Mouse (Mus musculus) limb, embryonic 15.5 days (tissue): ENCODE results near the gene Cd248. TPM values are rescaled to one million over a fixed set of nuclear protein-coding genes. Genes with fewer than 3 reads are reported as not detected.

ENCODE experiments used
- ATAC-seq: fragments of 200-750 bp; cut with Nextera tagmentation; 2 replicates; pipeline ENCODE4 v1.8.0; 2017; ENCODE audit warnings: low read depth, moderate TSS enrichment; ENCODE audit not compliant: insufficient number of reproducible peaks, low FRiP score, low TSS enrichment
- H3K27ac ChIP-seq: fragments of 300-500 bp; sonication (generic); 2 replicates; pipeline ENCODE4 v1.5.1; 2015; ENCODE audit warnings: moderate library complexity, mild to moderate bottlenecking, inconsistent platforms
- H3K27me3 ChIP-seq: fragments of 300-500 bp; sonication (generic); 2 replicates; pipeline ENCODE4 v1.6.1; 2015; ENCODE audit warnings: inconsistent platforms
- H3K36me3 ChIP-seq: fragments of 300-500 bp; sonication (generic); 2 replicates; pipeline ENCODE4 v1.6.1; 2015; ENCODE audit warnings: inconsistent platforms
- H3K4me1 ChIP-seq: fragments of 300-500 bp; sonication (generic); 2 replicates; pipeline ENCODE4 v1.6.1; 2015; ENCODE audit warnings: inconsistent platforms
- H3K4me2 ChIP-seq: fragments of 300-500 bp; sonication (generic); 2 replicates; pipeline ENCODE4 v1.6.1; 2015; ENCODE audit warnings: mild to moderate bottlenecking, inconsistent platforms
- H3K4me3 ChIP-seq: fragments of 300-500 bp; sonication (generic); 2 replicates; pipeline ENCODE4 v1.5.1; 2015; ENCODE audit warnings: mild to moderate bottlenecking, inconsistent platforms
- H3K9ac ChIP-seq: fragments of 300-500 bp; sonication (generic); 2 replicates; pipeline ENCODE4 v1.6.1; 2015; ENCODE audit warnings: inconsistent platforms
- H3K9me3 ChIP-seq: fragments of 300-500 bp; sonication (generic); 2 replicates; pipeline ENCODE4 v1.6.1; 2016; ENCODE audit warnings: inconsistent platforms
- WGBS: fragments of 180-500 bp; shearing (Covaris S2); methylation state at CpG from one replicate; pipeline ENCODE4 v1.1.7; 2015; 5-methylcytosine and 5-hydroxymethylcytosine counted together
- polyA plus RNA-seq: library from polyadenylated mRNA; unstranded; fragments of >200 nt; fragmentation: Nextera tagmentation; extraction: Ambion mirVana; gene quantifications from 2 replicates; pipeline ENCODE4 v1.2.1, GENCODE M21; 2015

Gene Cd248
- polyA plus RNA-seq, 1 experiment from 2014 or later, result 95.9 TPM

DNA sequence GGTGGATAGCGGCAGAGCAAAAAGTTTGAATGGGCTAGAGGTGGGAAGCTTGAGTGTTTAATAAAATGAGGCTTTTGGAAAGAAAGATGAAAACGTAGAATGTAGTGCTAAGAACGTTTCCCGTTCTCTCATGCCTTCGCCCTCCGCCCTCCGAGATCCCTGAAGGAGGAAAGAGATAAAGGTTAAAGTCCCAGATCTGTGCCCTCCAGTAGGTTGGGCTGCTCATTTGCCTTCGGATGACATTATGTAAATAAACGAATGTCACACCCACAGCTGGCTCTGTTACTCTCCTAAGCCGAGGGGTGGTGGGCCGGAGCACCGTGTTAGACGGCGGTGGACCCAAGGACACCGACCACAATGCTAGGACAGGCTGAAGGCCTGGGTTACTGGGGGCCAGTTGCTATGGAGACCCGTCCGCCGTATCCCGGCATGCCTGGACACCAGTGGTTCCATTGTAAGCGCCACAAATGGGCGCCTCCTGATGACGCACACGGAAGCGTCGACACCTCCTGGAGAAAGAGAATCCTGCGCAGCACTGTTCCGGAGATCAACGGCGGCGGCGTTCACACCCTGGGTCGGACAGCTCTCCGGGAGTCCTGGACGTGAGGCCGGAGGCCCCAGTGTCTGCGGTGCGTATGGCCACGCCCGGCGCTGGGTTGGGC, 26.9 kb upstream of the Cd248 start, which contains the start of gene Brms1:
Brms1 (plus strand) TSS at position 493 of the 662 bp plus-strand sequence.
- no peaks in the 10 kb centered on the region for H3K9me3 ChIP-seq
- peak within 1 kb of the TSS; percentile 87 for H3K4me3 ChIP-seq
- peak within 1 kb of the TSS; percentile 95 for H3K4me2 ChIP-seq
- H3K9ac ChIP-seq, result peak within 1 kb of the TSS; percentile 61
- H3K27me3 ChIP-seq, result no peaks in the 10 kb centered on the region
- H3K36me3 ChIP-seq, result peaks cover 14% of the 10 kb centered on the region
- WGBS, result 7% methylated on average over 40 of the region's 40 CpGs
- peak; percentile 75 for ATAC-seq
- H3K27ac ChIP-seq, result peak within 1 kb of the TSS; percentile 63
- peaks cover 35% of the 10 kb centered on the region for H3K4me1 ChIP-seq

GRCm38 (mm10) chr19:5041588-5041987, 26.3 kb upstream of the Cd248 start:
- peaks cover 35% of the 10 kb centered on the region for H3K4me1 ChIP-seq
- WGBS, result 3% methylated on average over 16 of the region's 16 CpGs
- H3K4me3 ChIP-seq, result peak overlapping the region; percentile 87
- ATAC-seq, result no peak
- H3K36me3 ChIP-seq, result peaks cover 20% of the 10 kb centered on the region
- no peaks in the 10 kb centered on the region for H3K27me3 ChIP-seq
- peak overlapping the region; percentile 63 for H3K27ac ChIP-seq
- peak overlapping the region; percentile 61 for H3K9ac ChIP-seq
- peak overlapping the region; percentile 95 for H3K4me2 ChIP-seq
- no peaks in the 10 kb centered on the region for H3K9me3 ChIP-seq

DNA sequence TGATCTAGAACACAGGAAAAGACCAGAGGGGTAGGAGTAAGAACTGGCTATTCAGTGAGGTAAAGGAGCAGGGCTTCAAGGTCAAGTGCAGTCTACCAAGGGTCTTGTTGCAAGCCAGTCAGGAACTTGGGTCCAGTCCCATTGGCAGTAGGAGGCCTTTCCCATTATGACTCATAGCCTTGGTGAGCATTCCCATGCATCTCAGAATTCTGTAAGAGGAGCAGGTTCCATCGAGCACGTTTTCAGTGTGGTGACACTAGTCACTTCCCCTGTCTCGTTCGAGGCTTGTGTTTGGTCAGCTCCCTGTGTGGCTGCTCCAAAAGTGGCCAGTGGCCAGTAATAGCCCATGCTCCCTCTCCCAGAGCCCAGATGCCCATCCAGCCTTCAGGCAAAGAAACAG, 22.3 kb upstream of the Cd248 start:
- WGBS, result 80% methylated on average over 4 of the region's 4 CpGs
- ATAC-seq, result no peak
- H3K27ac ChIP-seq, result no peak overlapping the region

DNA sequence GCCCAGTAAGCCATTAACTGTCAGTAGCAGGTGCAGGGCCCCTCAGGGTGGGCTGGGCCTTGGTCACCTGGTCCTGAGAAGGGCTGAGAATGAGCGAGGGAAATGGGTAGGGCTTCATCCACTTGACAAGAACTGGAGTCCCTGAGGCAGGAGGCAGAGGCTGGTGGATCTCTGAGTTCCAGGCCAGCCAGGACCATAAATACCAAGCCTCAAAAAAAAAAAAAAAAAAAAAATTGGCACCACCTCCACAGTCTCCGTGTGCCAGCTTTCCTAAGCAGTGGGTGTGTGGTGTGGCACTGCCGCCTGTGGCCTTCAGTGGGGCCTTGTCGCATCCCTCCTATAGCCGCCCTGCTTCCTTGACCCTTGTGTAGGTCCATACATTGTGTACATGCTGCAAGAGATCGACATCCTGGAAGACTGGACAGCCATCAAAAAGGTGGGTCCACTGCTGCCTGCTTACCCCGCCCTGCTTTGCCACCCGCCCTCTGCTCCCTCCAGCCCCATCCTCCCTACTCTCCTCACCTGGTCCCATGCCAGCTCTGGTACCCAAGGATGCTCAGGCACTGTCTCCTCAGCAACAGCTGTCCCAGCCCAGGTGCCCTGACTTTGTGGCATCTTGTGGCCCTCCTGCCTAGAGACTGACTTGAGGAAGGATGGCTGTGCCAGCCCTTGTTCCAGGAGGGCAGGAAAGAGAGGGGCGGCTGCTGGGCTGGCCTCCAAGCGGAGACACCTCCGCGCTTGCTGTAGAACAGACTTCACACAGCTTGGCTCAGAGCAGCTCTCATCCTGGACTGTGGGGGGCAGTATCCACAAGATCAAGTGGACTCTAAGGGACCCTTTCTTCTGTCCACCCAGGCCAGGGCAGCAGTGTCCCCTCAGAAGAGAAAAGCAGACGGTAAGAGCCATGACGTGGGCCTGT, 19.5 kb upstream of the Cd248 start:
- no peak for ATAC-seq
- Histone ChIP-seq H3K9ac (no peak overlapping the region), H3K4me2 (no peak overlapping the region), H3K9me3 (no peaks in the 10 kb centered on the region), H3K36me3 (peaks cover 48% of the 10 kb centered on the region), H3K27ac (no peak overlapping the region), H3K4me1 (peaks cover 32% of the 10 kb centered on the region), H3K4me3 (no peak overlapping the region), H3K27me3 (peaks cover 36% of the 10 kb centered on the region)
- 85% methylated on average over 14 of the region's 14 CpGs for WGBS

More for the DNA sequence above, 22.3 kb upstream of the Cd248 start:
- Histone ChIP-seq H3K9me3 (no peaks in the 10 kb centered on the region), H3K9ac (no peak overlapping the region), H3K36me3 (peaks cover 55% of the 10 kb centered on the region), H3K4me1 (peaks cover 25% of the 10 kb centered on the region), H3K4me3 (no peak overlapping the region), H3K27me3 (peaks cover 7% of the 10 kb centered on the region), H3K4me2 (no peak overlapping the region)

GRCm38 (mm10) chr19:5049325-5049724, 18.6 kb upstream of the Cd248 start:
- H3K4me3 ChIP-seq, result no peak overlapping the region
- H3K36me3 ChIP-seq, result peaks cover 48% of the 10 kb centered on the region
- H3K4me2 ChIP-seq, result no peak overlapping the region
- ATAC-seq, result no peak
- peaks cover 35% of the 10 kb centered on the region for H3K4me1 ChIP-seq
- H3K27me3 ChIP-seq, result peaks cover 44% of the 10 kb centered on the region
- no peak overlapping the region for H3K27ac ChIP-seq
- no peaks in the 10 kb centered on the region for H3K9me3 ChIP-seq
- WGBS, result 78% methylated on average over 6 of the region's 6 CpGs
- no peak overlapping the region for H3K9ac ChIP-seq

- H3K27me3 ChIP-seq, result peaks cover 44% of the 10 kb centered on the region
- H3K4me3 ChIP-seq, result peak within 1 kb of the TSS; percentile 27
- H3K36me3 ChIP-seq, result peaks cover 48% of the 10 kb centered on the region
- no peaks in the 10 kb centered on the region for H3K9me3 ChIP-seq
- WGBS, result 14% methylated on average over 13 of the region's 14 CpGs
- no peak for ATAC-seq
- peak within 1 kb of the TSS; percentile 27; the same call in 1 of the 2 replicates for H3K27ac ChIP-seq
- H3K9ac ChIP-seq, result 0 out of 2 replicates have a peak within 1 kb of the TSS, but pooled peaks have one; percentile 20
- peaks cover 35% of the 10 kb centered on the region for H3K4me1 ChIP-seq
- H3K4me2 ChIP-seq, result peak within 1 kb of the TSS; percentile 32
These were observed 17.6 kb upstream of the Cd248 start, which contains the start of gene Rin1 for GRCm38 (mm10) chr19:5050047-5050905. Gene Rin1, plus strand, starts transcription at chr19:5050481.

DNA sequence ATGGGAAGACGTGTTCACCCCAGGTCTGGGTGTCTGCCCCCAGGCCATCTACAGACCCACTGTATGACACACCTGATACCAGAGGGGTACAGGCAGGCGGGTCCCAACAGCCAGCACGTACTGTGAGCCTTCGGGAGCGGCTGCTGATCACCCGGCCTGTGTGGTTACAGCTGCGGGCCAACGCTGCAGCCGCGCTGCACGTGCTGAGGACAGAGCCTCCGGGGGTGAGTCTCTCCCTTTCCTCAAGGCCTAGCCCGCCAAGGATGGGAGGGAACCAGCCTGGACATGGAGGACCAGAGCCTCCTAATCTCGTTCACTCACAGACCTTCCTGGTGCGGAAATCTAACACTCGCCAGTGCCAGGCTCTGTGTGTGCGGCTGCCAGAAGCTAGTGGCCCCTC, 16.8 kb upstream of the Cd248 start:
- 0 out of 2 replicates have a peak overlapping the region, but pooled peaks have one; percentile 27 for H3K27ac ChIP-seq
- peak overlapping the region; percentile 32 for H3K4me2 ChIP-seq
- peaks cover 41% of the 10 kb centered on the region for H3K36me3 ChIP-seq
- H3K4me1 ChIP-seq, result peaks cover 35% of the 10 kb centered on the region
- 0 out of 2 replicates have a peak overlapping the region, but pooled peaks have one; percentile 20 for H3K9ac ChIP-seq
- peak overlapping the region; percentile 27 for H3K4me3 ChIP-seq
- H3K27me3 ChIP-seq, result peaks cover 44% of the 10 kb centered on the region
- H3K9me3 ChIP-seq, result no peaks in the 10 kb centered on the region
- 9% methylated on average over 17 of the region's 17 CpGs for WGBS
- ATAC-seq, result no peak

DNA sequence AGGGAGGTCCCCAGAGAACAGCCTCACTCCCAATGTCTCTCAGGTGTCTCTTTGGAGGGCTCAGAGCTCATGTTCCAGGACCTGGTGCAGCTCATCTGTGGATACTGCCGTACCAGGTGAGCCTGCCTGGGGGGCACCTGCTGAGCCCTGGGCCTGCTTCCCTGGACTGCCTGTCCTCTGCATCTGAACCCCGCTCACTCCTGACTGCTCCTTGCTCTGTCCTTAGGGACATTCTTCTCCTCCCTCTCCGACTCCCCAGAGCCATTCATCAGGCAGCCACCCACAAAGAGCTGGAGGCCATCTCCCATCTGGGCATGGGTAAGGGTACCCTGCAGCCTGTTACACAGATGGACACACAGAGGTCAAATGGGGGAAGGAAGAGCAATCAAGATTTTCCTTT, 16.4 kb upstream of the Cd248 start:
- H3K4me3 ChIP-seq, result peak overlapping the region; percentile 27; the same call in 1 of the 2 replicates
- peak overlapping the region; percentile 32 for H3K4me2 ChIP-seq
- peaks cover 44% of the 10 kb centered on the region for H3K27me3 ChIP-seq
- H3K9me3 ChIP-seq, result no peaks in the 10 kb centered on the region
- no peak for ATAC-seq
- WGBS, result 37% methylated on average over 3 of the region's 3 CpGs
- peaks cover 40% of the 10 kb centered on the region for H3K4me1 ChIP-seq
- no peak overlapping the region for H3K27ac ChIP-seq
- 0 out of 2 replicates have a peak overlapping the region, but pooled peaks have one; percentile 20 for H3K9ac ChIP-seq
- H3K36me3 ChIP-seq, result peaks cover 36% of the 10 kb centered on the region

GRCm38 (mm10) chr19:5052166-5052822, 15.6 kb upstream of the Cd248 start:
- Histone ChIP-seq H3K27ac (no peak overlapping the region), H3K9me3 (no peaks in the 10 kb centered on the region)

DNA sequence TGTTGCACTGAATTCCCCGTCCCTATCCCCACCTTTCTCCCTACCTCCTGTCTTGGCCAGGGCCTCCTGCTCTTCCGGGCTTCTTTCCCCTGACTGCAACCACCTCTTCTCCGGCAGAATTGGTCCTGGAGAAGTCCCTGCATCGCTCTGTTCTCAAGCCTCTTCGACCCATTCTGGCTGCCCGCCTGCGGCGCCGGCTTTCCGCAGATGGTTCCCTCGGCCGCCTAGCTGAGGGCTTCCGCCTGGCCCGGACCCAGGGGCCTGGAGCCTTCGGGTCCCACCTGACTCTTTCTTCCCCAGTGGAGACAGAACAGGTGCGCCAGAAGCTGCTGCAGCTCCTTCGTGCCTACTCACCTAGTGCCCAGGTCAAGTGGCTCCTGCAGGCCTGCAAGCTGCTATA, 15.0 kb upstream of the Cd248 start:
- peaks cover 44% of the 10 kb centered on the region for H3K4me1 ChIP-seq
- no peak overlapping the region for H3K4me3 ChIP-seq
- no peak for ATAC-seq
- H3K27me3 ChIP-seq, result peaks cover 44% of the 10 kb centered on the region
- no peak overlapping the region for H3K4me2 ChIP-seq
- H3K9me3 ChIP-seq, result no peaks in the 10 kb centered on the region
- no peak overlapping the region for H3K9ac ChIP-seq
- peaks cover 22% of the 10 kb centered on the region for H3K36me3 ChIP-seq
- H3K27ac ChIP-seq, result no peak overlapping the region
- WGBS, result 64% methylated on average over 17 of the region's 17 CpGs

More at GRCm38 (mm10) chr19:5052166-5052822, 15.6 kb upstream of the Cd248 start:
- Histone ChIP-seq H3K36me3 (peaks cover 28% of the 10 kb centered on the region), H3K4me2 (no peak overlapping the region), H3K27me3 (peaks cover 44% of the 10 kb centered on the region), H3K9ac (0 out of 2 replicates have a peak overlapping the region, but pooled peaks have one; percentile 10), H3K4me3 (no peak overlapping the region), H3K4me1 (peaks cover 43% of the 10 kb centered on the region)
- ATAC-seq, result no peak
- WGBS, result 30% methylated on average over 25 of the region's 25 CpGs

DNA sequence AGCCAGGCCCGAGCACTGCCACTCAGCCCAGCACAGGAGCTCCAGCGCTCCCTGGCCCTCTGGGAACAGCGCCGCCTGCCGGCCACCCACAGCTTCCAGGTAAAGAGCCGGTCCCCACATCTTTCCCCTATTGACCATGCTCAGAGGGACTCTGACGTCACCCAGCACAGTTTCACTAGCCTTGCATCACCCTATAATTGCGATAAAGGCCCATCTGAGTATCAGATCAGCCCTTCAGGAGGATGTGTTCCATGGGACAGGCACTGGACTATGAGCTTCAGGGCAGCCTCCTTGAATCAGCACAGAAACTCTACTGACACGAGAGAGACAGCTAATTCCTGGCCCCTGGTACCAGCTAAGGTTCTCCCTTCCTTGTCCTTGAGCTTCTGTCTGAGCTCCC, 14.0 kb upstream of the Cd248 start:
- Histone ChIP-seq H3K4me2 (no peak overlapping the region), H3K9me3 (no peaks in the 10 kb centered on the region), H3K36me3 (peaks cover 12% of the 10 kb centered on the region), H3K27me3 (peaks cover 44% of the 10 kb centered on the region), H3K9ac (no peak overlapping the region), H3K27ac (no peak overlapping the region), H3K4me1 (peaks cover 55% of the 10 kb centered on the region), H3K4me3 (no peak overlapping the region)
- ATAC-seq, result no peak
- WGBS, result 19% methylated on average over 9 of the region's 9 CpGs
